Mouse (Mus musculus): ENCODE data around the gene Bcl2l11.
"Not testable (repeated sequence)": the region's sequence is repeated elsewhere in the genome, so short reads cannot be mapped to it uniquely, and the experiment has no call there.

Bcl2l11 gene

GRCm38 (mm10) chr2:128174604-128175342, 48.9 kb downstream of the Bcl2l11 start:
- DNase-seq (ENCODE audit: low spot score): no peak

DNA sequence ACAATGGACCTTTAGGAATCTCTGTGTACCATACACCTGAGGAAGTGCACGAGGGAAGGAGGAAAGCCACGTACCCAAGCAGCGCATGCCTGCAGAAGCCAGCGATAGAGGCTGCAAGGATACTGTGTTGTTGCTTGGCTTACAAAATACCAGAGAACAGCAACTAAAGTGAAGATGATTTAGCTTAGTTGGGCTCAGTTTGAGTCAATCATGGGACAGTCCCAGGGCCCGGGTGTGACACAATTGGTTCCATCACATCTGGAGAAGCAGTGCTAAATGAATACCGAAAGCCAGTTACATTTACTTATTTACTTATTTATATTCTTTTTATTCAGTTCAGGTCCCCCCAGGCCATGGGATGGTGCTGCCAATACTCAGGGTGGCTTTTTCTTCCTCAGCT, 49.8 kb downstream of the Bcl2l11 start:
- DNase-seq (ENCODE audit: low spot score): no peak

DNA sequence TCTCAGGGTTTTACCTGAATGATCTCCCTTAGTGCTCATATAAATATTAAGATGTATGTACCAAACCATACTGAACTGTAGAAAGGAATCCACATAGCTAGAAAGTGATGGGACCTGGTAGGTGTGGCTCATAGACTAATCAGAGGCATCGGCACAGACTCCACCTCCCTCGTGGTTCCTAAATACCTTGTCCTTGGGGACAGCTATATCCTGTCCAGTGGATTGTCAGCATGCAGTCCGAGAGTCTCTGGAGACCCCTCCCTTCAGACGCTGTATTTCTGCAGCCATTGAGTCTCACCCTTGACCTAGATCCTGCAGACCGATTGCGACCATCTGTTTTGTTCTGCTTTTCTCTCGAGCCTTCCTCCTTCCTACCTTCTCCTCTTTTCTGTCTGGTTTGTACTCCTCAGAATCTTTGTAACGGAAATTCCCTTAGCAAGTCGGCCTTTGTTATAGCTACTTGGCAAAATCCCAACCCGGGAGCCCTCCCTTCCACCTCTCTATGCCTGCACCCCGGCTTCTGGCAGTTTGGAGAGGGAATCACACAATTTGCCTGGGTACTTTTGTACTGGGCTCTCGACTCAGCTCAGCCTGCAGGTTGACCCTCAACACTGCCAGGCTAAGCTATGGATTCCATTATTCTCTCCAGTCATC, 50.7 kb downstream of the Bcl2l11 start:
- DNase-seq (ENCODE audit: low spot score): no peak

DNA sequence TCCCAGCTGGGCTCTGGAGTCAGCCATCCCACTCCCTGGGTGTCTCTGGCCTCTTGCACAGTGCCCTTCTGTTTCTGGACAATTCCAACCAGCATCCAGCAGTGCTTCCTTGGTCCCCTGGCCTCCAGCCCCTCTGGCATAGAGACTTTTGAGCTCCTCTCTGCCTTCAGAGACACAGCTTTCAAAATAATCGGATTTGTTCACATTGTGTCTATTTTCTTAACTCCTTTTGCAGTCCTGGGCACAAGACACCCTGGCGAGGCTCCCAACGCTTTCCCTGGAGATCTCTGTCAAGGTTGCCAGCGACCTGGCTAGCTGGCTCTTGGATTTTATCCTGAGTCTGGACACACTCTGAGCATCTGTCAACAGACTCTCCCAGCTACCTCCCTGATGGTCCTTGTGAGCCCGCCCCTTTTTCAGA, 51.4 kb downstream of the Bcl2l11 start:
- DNase-seq (ENCODE audit: low spot score): no peak

DNA sequence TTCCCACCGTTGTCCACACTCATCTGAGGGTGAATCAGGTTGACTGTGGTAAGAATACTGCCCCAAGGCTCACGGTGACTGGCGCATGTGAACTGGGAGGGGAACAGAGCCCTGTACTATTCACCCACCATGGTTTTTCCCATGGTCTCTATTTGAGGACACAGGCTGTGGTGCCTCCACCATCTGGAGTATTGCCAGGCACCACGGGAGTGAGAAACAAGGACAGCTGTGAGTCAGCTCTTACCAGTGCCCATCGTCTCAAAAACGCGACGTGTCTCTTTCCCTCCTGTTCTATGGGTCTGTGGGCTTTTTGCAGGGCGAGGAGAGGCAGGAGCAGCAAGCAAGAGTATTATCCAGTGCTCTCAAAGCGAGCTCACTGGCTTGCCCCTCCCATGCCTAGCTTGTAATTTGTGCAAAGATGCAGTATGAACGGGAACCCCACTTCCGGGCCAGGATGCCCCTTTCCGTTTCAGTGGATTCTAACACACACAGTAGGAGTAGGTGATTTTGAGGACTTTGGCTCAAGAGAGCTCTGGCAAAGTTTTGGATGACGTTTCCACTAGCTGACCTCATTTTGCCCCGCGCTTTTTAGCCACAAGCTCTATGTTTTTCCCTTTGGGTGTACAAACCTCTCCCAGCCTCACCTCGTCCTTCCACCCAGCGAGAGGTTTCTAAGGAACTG, 53.4 kb downstream of the Bcl2l11 start:
- DNase-seq (ENCODE audit: low spot score): no peak

DNA sequence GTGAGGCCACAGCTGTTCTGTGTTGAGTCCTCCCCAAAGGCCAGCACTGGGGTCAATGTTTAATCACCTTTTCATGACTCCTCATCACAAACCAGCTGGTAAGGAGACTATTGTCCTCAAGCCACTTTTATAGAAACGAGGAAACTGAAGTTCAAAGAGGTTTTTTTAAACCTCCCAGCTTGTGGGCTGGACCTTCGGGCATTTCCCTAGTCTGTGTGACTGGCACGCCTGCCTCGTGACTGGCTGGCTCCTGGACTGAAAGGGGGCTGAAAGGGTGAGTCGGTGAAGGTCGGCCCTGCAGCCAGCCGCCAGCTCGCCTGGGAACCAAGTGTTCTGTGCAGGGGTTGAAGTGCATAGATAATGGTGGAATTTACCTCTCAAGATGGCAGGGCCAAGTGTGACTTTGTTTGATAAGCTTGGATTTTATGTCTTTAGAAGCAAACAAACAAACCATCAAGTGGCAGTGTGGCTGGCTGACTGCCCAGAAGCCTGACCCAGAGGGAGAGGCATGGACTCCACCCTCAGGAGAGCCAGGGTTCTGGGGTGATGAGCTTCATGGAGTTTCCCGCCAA, 54.1 kb downstream of the Bcl2l11 start:
- DNase-seq (ENCODE audit: low spot score): no peak

DNA sequence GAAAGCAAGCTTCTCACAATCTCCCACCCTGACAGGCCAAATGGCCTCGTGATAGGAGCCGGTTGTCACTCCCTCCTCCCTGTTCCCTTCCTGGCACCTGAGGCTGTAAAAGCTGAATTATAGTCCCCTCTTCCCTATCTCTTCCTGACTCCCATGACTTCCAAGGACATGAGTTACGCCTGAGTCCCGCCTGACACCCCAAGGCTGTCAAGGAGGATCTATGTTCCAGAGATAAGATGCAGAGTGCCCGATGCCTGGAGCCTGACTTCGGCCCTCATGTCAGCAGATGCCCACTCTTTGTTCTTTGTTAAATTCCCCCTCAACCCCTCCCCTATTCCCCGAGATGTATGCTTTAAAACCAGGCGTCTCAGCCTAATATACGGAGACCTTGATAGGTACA, 56.3 kb downstream of the Bcl2l11 start:
- DNase-seq (ENCODE audit: low spot score): not testable (repeated sequence)

GRCm38 (mm10) chr2:128182751-128183150, 56.9 kb downstream of the Bcl2l11 start:
- DNase-seq (ENCODE audit: low spot score): no peak

DNA sequence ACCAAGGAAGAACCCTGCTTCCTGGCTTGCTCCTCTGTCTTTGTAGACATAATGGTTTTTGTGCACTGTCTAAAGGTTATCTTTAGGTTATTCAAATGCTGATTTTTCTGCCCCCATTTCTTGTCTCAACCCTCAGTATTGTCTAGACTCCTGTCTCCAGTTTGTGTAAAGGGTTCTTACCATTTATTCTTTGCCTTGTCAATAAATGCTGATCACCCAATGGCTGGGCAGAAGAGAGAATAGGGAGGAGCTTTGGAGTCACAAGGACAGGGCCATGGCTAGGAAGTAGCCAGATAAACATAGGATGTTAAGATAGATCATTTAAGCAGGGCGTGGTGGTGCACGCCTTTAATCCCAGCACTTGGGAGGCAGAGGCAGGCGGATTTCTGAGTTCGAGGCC, 57.9 kb downstream of the Bcl2l11 start:
- no peak for DNase-seq (ENCODE audit: low spot score)

- DNase-seq (ENCODE audit: low spot score): no peak
Observed at GRCm38 (mm10) chr2:128185942-128186341, 60.1 kb downstream of the Bcl2l11 start.

DNA sequence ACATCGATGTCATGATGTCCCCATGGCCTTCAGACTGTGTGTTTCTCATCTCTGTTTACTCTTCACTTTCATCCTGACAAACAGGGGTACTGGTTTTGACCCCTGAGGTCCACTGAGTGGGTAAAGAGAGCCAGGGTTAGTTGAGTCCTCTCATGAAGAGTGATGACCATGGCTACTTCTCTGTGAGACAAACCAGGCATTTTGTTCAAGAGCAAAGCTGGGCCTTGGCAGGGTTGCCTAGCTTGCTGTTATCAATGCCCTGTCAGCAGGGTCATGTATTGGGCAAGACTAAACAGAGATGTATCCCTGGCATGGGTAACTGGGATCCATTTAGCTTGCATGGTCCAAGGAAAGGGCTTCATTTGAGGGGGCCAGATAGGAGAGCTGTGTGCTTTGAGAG, 61.4 kb downstream of the Bcl2l11 start:
- no peak for DNase-seq (ENCODE audit: low spot score)

- DNase-seq (ENCODE audit: low spot score): no peak
Observed at GRCm38 (mm10) chr2:128188461-128188860, 62.6 kb downstream of the Bcl2l11 start.

DNA sequence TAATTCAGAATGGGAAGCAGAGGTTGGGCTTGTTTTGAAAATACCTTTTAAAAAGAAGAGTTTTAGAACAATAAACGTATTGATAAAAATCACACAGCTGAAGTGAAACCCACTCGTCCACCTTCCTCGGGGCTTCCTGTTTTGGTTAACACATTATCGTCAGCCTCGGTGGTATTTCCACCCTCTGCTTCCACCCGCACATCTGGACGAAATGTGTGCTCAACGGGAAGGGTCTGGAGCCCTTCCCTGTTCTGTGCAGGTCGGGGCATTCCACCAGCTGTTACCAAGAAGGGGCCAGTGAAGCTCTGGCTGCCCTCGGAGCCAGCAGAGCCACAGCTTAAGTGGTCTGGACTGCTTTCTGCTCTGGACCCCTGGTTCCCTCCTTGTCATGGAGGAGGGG, 63.9 kb downstream of the Bcl2l11 start:
- no peak for DNase-seq (ENCODE audit: low spot score)

DNA sequence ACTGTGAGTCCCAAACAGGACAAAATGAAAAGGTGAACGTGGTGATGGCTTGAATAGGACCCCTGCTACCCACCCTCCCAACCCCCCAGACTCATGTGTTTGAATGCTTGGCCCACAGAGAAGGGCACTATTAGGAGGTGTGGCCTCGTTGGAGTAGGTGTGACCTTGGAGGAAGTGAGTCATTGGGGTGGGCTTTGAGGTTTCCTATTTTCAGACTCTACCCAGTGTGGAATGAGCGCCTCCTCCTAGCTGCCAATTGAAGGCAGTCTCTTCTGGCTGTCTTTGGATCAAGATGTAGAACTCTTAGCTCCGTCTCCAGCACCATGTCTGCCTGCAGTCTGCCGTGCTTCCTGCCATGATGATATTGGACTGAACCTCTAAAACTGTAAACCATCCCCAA, 64.4 kb downstream of the Bcl2l11 start:
- no peak for DNase-seq (ENCODE audit: low spot score)

- no peak for DNase-seq (ENCODE audit: low spot score)
Observed at GRCm38 (mm10) chr2:128193411-128193810, 67.6 kb downstream of the Bcl2l11 start.

- no peak for DNase-seq (ENCODE audit: low spot score)
Observed at GRCm38 (mm10) chr2:128197379-128197778, 71.5 kb downstream of the Bcl2l11 start.

DNA sequence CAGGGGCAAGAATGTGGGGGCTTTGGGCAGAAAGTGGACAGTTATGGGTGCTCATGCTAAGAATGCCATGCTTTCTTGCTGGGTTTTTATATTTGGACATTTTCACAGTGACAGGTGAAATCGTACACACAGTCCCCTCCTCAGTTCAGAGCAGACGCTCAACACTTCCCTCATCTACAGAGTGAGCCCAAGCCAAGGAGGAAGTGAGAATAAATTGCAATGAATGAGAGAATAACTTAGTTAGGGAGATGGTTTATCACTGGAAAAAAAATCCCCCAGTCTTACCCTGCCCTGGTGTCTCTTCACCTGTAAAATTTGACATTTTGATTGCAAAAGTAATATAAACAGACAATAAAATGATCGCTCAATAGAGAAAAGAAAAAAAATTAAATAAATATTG, 77.3 kb downstream of the Bcl2l11 start:
- no peak for DNase-seq (ENCODE audit: low spot score)

DNA sequence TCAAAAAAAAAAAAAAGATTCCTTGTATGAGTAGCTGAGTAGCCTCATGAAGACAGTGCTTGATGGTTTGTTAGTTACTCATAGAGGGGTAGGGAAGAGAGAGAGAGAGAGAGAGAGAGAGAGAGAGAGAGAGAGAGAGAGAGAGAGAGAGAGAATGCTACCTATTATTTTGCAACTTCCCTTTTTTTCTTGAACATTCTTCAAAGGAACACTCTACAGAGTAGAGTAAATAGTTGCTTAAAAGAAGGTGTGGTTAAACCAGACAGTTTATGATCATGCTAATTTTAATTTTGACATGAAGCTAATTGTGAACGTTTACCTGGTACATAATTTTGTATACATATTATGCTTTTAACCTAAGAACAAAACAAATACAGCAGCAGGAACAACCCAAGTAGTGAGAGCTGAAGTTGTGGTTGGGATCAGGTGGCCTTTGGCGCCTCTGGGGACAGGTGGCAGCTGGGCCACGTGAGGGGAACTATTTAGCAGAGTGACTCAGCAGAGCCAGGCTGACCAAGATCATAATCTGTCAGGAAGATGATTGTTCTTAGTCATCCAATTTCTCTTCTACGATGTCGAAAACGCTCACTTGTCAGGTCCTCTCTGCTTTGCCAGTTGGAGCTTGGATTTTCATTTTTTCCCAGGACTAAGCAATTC, 78.0 kb downstream of the Bcl2l11 start:
- DNase-seq (ENCODE audit: low spot score): no peak

DNA sequence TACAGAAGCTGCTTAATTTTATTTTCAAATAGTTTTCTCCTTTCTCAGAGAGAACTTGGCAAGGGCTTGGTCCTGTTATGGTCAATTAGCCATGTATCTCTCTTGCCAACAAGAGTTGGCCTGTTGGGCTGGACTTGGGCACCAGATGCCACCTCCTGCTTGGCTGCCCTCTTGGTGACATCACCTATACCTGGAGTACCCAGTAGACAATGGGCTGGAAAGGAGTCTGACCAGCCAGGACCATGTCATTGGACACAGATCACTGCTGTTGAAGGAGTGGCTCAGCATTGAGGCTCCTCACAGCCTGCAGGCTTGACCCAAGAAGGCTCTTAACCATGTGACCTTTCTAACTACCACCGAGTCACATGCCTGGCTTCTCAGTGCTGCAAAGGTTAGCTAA, 82.7 kb downstream of the Bcl2l11 start:
- DNase-seq (ENCODE audit: low spot score): no peak

DNA sequence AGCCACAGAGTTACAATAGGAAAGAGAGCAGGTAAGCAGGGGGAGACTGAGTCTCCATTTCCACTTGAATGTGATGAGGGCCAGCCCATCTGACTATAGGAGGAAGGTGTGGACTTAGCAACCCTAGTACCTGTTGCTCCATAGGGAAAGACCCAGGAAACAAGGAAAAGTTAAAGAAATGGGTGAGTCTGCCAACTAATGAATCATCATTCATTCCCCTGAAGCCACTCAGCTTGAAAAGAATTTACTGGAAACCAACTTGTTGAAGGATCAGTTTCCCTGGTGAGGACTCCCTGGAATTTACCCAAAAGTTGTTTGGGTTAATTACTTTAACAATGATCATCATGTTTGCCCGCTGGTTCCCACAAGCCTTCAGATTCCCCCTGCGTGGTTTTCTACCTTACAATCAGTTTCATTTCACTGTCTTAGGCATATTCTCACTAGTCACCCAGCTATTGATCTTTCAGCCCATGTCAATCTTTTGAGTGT, 84.0 kb downstream of the Bcl2l11 start:
- no peak for DNase-seq (ENCODE audit: low spot score)

GRCm38 (mm10) chr2:128210376-128210775, 84.5 kb downstream of the Bcl2l11 start:
- DNase-seq (ENCODE audit: low spot score): no peak
